Mouse (Mus musculus): ENCODE data around the gene Cd163.
"Not testable (repeated sequence)": the region's sequence is repeated elsewhere in the genome, so short reads cannot be mapped to it uniquely, and the experiment has no call there.

Gene Cd163

GRCm38 (mm10) chr6:124304356-124304755 is at the start of gene Cd163:
TSS of gene Cd163 (plus strand) at chr6:124304656.
- DNase-seq (ENCODE audit: low read depth, low spot score): no peak

DNA sequence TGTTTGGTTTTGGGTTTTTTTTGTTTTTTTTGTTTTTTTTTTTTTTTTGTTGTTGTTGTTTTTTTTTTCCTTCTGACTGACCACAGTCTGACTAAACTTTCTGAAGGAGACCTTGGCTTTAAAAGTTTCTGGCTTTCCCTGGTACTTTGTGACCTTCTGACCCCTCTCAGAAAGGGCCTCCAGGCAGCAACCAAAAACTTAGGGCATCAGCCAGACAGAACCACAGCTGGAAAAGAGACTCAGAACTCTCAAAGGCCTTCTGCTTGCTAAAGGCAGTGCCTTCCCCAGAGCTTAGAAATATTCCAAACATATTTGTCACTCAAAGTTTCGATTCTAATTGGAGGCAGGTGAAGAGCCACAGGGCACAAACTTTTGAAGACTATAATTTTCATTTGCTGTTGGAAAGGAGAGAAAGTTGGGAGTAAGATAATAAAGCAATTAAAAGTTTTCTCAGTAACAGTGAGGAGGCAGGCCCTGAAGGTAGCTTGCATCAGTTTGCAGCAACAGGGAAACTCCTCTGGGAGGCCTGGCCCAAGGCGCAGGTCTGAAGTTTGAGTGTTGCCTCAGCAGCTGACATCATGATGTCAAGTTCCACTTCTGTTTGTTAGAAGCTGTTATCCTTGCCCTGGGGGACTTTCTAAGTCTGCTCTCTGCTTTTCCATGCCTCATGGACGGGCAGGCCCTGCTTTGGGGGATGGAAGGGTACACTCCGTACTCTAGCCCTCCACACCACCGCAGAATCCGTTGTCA is 48.6 kb upstream of the Cd163 start:
- DNase-seq (ENCODE audit: low read depth, low spot score): peak; percentile 17

DNA sequence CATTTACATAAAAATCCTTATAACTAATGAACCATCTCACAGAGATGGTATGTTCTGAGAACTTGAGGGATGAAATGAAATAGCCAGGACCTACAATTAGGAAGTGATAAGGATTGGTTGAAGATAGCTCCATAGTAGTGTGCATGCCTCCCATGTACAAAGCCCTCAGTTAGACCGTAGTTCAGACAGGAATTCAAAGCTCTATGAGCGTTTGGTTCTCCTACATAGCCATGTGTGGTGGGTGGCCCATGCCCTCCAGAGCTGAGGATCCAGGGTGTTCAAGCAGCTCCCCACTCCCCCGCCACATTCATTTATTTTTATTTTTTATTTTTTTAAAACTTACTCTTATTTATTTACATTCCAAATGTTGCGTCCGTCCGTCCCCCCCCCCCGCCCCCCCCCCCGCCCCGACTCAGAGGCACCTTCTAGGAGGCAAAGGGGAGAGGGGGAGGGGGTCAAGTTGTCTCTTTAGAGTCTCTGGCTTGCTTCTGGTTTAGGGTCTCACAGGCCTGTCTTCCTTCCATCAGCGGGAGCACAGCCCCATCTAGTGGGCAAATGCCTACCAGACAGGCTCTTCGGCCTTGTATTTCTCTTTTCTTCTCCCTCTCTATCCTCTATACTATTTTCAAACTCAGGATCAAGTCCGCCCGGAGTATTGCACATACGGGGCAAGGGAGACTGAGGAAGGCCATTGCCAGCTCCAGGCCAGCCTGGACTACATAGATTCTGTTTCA is 44.1 kb upstream of the Cd163 start:
- peak; percentile 77 for DNase-seq (ENCODE audit: low read depth, low spot score)

DNA sequence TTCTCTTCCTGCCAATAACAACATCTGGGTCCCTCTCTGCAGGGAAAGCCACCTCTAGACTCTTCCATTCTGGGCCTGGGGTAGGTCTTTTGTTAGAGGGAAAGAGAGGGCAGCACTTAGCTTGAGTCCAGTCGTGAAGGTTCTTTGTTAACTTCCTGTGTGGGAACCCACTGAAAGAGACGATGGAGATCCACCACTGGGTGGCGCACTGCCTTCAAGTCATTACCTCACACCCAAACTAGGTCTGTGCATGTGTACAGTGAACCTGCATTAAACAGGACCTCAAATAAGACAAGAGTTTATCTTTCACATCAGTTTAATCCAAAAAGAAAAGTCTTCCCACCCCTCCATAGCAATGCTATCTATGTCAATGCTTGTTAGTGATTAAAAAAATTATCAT is 41.8 kb upstream of the Cd163 start:
- peak; percentile 68 for DNase-seq (ENCODE audit: low read depth, low spot score)

GRCm38 (mm10) chr6:124273231-124273880 is 31.1 kb upstream of the Cd163 start:
- DNase-seq (ENCODE audit: low read depth, low spot score): no peak

DNA sequence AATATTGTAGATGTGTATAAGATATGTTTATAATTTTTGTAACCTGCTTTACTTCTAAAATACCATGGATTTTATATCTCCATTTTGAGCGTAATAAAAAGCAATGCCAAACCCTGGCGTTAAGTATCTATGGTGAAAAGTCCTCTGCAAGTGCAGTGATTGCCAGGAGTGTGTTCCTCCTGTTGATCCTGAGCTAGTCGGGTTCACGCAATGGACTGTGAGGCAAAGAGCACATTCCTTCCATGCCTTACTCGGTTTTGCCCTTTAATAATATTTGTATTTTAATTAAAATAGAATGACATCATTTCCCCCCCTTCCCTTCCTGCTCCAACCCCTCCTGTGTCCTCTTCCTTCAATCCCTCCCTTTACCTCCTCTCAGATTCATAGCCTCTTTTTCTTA is 26.8 kb upstream of the Cd163 start:
- no peak for DNase-seq (ENCODE audit: low read depth, low spot score)

DNA sequence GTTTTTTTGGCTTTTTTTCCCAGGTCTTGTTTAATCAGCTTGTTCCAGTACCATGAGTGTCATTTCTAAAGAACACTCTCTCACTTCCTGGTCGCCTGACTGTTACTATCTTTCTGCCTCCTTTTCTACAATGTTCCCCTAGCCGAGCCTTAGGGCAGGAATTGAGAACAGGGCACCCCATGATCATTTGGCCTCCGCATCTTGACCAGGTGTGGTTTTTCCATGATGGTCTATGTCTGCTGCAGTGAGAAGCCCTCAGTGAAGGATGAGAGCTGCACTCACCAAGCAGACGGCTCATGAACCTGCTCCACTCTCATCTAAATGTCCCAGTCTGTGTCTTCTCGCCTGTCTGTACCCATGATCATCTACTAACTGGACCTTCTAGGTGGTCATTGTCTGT is 26.2 kb upstream of the Cd163 start:
- DNase-seq (ENCODE audit: low read depth, low spot score): no peak

- no peak for DNase-seq (ENCODE audit: low read depth, low spot score)
Measured at GRCm38 (mm10) chr6:124282731-124283130, 21.7 kb upstream of the Cd163 start.

- DNase-seq (ENCODE audit: low read depth, low spot score): not testable (repeated sequence)
Measured at GRCm38 (mm10) chr6:124297378-124297777, 7.1 kb upstream of the Cd163 start.

DNA sequence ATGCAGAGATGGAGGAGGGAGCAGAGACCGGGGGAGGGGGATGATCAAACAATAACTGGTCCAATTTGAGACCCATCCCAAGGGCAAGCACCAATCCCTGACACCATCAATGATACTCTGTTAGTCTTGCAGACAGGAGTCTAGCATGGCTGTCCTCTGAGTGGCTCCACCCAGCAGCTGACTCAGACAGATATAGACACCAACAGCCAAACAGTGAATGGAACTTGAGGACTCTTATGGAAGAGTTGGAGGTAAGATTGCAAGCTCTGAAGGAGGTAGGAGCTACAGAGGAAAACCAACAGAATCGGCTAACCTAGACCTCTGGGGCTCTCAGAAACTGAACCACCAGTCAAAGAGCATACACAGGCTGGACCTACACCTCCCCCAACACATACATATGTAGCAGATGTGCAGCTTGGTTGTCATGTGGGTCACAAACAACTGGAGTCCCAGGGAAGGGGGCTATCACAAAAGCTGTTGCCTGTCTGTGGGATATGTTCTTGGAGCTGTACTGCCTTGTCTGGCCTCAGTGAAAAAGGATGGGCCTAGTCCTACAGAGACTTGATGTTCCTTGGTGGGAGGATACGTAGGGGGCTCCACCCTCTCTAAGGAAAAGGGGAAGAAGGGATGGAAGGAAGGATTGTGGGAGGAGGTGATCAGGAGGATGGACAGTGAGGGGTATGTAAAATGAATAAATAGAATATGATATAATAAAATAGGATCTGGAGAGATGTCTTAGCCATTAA is 2.8 kb upstream of the Cd163 start:
- DNase-seq (ENCODE audit: low read depth, low spot score): no peak

- no peak for DNase-seq (ENCODE audit: low read depth, low spot score)
Measured at GRCm38 (mm10) chr6:124308935-124309334, 4.5 kb downstream of the Cd163 start.

- no peak for DNase-seq (ENCODE audit: low read depth, low spot score)
Measured at GRCm38 (mm10) chr6:124312292-124312691, 7.8 kb downstream of the Cd163 start.

DNA sequence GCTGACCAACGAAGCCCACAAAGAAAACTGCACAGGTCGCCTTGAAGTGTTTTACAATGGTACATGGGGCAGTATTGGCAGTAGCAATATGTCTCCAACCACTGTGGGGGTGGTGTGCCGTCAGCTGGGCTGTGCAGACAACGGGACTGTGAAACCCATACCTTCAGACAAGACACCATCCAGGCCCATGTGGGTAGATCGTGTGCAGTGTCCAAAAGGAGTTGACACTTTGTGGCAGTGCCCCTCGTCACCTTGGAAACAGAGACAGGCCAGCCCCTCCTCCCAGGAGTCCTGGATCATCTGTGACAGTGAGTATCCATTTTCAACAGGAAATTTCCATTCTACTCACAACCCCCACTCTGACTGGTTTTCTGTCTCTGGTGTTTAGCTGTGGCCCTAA is 15.9 kb downstream of the Cd163 start:
- no peak for DNase-seq (ENCODE audit: low read depth, low spot score)

- DNase-seq (ENCODE audit: low read depth, low spot score): no peak
Measured at GRCm38 (mm10) chr6:124321481-124322475, 17.3 kb downstream of the Cd163 start.

GRCm38 (mm10) chr6:124328394-124328991 is 24.0 kb downstream of the Cd163 start:
- no peak for DNase-seq (ENCODE audit: low read depth, low spot score)

- no peak for DNase-seq (ENCODE audit: low read depth, low spot score)
Measured at GRCm38 (mm10) chr6:124329622-124330021, 25.2 kb downstream of the Cd163 start.

DNA sequence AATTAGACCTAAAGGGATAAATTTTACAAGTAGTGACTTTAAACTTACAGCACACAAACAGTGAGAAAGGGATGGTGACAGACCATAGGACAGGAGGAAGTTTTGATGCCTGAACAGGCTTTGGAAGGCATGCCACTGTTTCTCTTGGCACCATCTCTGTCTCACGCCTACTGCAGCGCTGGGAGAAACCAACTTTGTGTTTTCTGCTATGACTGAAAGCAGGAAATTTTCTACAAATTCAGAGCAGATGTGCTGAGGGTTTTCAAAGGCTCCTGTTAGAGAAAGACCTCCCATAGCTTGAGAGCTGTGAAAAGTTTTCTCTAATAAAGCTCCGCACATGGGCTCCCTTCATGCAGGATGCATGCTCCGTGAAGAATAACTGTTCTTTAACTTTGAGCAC is 40.6 kb downstream of the Cd163 start:
- DNase-seq (ENCODE audit: low read depth, low spot score): peak; percentile 26

- no peak for DNase-seq (ENCODE audit: low read depth, low spot score)
Measured at GRCm38 (mm10) chr6:124346613-124347012, 42.2 kb downstream of the Cd163 start.

GRCm38 (mm10) chr6:124353246-124353645 is 48.8 kb downstream of the Cd163 start:
- no peak for DNase-seq (ENCODE audit: low read depth, low spot score)

- no peak for DNase-seq (ENCODE audit: low read depth, low spot score)
Measured at GRCm38 (mm10) chr6:124358953-124359352, 54.5 kb downstream of the Cd163 start.

Data from forelimb bud, embryonic 11.5 days (tissue).